Mouse (Mus musculus) myocyte (in vitro differentiated cells): Measurements from ENCODE around the gene Snap23.

ENCODE experiments used
- CEBPB ChIP-seq: IDR thresholded peaks from 2 replicates; pipeline ENCODE4 v1.6.1; 2011; ENCODE audit warnings: mild to moderate bottlenecking, moderate library complexity; ENCODE audit not compliant: poor library complexity, insufficient read depth, severe bottlenecking
- E2F4 ChIP-seq: IDR thresholded peaks from one replicate; pipeline ENCODE4 v1.6.1; 2011; ENCODE audit warnings: mild to moderate bottlenecking, control low read depth, moderate library complexity; ENCODE audit not compliant: insufficient read depth
- MAX ChIP-seq: IDR thresholded peaks from one replicate; pipeline ENCODE4 v1.6.1; 2011; ENCODE audit warnings: low read depth, mild to moderate bottlenecking, control low read depth
- MYOD1 ChIP-seq, 3 experiments: IDR thresholded peaks; one replicate each; pipeline ENCODE4 v1.6.1; 2011; ENCODE audit warnings: control low read depth in 2 of 3, low read depth in 2 of 3, mild to moderate bottlenecking in 2 of 3, moderate library complexity in 1 of 3; ENCODE audit not compliant: insufficient read length in 2 of 3, control insufficient read depth in 1 of 3
- MYOG ChIP-seq, 3 experiments: IDR thresholded peaks; one replicate each; pipeline ENCODE4 v1.6.1; 2011; ENCODE audit warnings: control low read depth in 2 of 3, low read depth in 2 of 3, mild to moderate bottlenecking in 2 of 3; ENCODE audit not compliant: insufficient read length in 2 of 3, control insufficient read depth in 1 of 3, insufficient read depth in 1 of 3
- POLR2A ChIP-seq: IDR thresholded peaks from one replicate; pipeline ENCODE4 v1.6.1; 2011; ENCODE audit warnings: low read depth, mild to moderate bottlenecking, control low read depth, moderate library complexity; ENCODE audit not compliant: insufficient read length
- POLR2AphosphoS2 ChIP-seq: IDR thresholded peaks from one replicate; pipeline ENCODE4 v1.6.1; 2011; ENCODE audit warnings: low read depth, control low read depth; ENCODE audit not compliant: insufficient read length
- REST ChIP-seq: IDR thresholded peaks from one replicate; pipeline ENCODE4 v1.6.1; 2011; ENCODE audit warnings: mild to moderate bottlenecking, control low read depth, moderate library complexity; ENCODE audit not compliant: insufficient read depth, insufficient read length
- TCF12 ChIP-seq: IDR thresholded peaks from one replicate; pipeline ENCODE4 v1.6.1; 2011; ENCODE audit warnings: mild to moderate bottlenecking, control low read depth; ENCODE audit not compliant: poor library complexity, insufficient read depth, severe bottlenecking
- TCF3 ChIP-seq: IDR thresholded peaks from one replicate; pipeline ENCODE4 v1.6.1; 2011; ENCODE audit warnings: low read depth, control low read depth; ENCODE audit not compliant: insufficient read length
- USF1 ChIP-seq: IDR thresholded peaks from one replicate; pipeline ENCODE4 v1.6.1; 2011; ENCODE audit warnings: low read depth, mild to moderate bottlenecking, control low read depth, moderate library complexity

GRCm38 (mm10) chr2:120577799-120578198 lies 10.3 kb downstream of the Snap23 start:
- TF ChIP-seq MYOD1 (IDR thresholded peaks at IDR 0.05; ENCODE audit: control insufficient read depth in 1 of 3, insufficient read length in 2 of 3, low read depth in 2 of 3): no peak
- no peak for TF ChIP-seq POLR2A
- no peak for TF ChIP-seq MYOG (IDR thresholded peaks at IDR 0.05; ENCODE audit: control insufficient read depth in 1 of 3, insufficient read depth in 1 of 3, insufficient read length in 2 of 3, low read depth in 2 of 3)
- no peak for TF ChIP-seq USF1
- no peak for TF ChIP-seq CEBPB
- no peak for TF ChIP-seq E2F4
- no peak for TF ChIP-seq TCF3
- no peak for TF ChIP-seq POLR2AphosphoS2
- TF ChIP-seq MAX: no peak
- no peak for TF ChIP-seq TCF12
- no peak for TF ChIP-seq REST
